Mouse (Mus musculus) cortical plate, adult 2 months (tissue): Measurements from ENCODE around the gene Rad51b.

Source experiments
- CTCF ChIP-seq: fragments of 200-500 bp; IDR thresholded peaks from 2 replicates; pipeline ENCODE4 v1.5.1; 2011; ENCODE audit warnings: mild to moderate bottlenecking, control low read depth, low read length; ENCODE audit not compliant: insufficient read depth; ENCODE audit errors: extremely low read depth
- POLR2A ChIP-seq: fragments of 200-500 bp; IDR thresholded peaks from 2 replicates; pipeline ENCODE4 v1.6.1; 2011; ENCODE audit warnings: mild to moderate bottlenecking, low read length, control low read depth; ENCODE audit not compliant: insufficient read depth; ENCODE audit errors: extremely low read depth

GRCm38 (mm10) chr12:79356138-79356537, 59.1 kb downstream of the Rad51b start:
- no peak for TF ChIP-seq POLR2A
- TF ChIP-seq CTCF = no peak
